Mouse (Mus musculus): ENCODE measurements around the gene Hbp1. TPM values are rescaled to one million over a fixed set of nuclear protein-coding genes. Genes with fewer than 3 reads are reported as not detected.

The Hbp1 gene
- polyA plus RNA-seq (2017; shearing (Covaris generic)), result 141 TPM

GRCm38 (mm10) chr12:31949759-31950658 lies at the start of gene Hbp1:
Gene Hbp1 (minus strand): TSS chr12:31950535.

Other genes starting within 250 kb of the Hbp1 start
- gene Gpr22, start 236.6 kb downstream of the Hbp1 start, polyA plus RNA-seq (2017; shearing (Covaris generic)), result 2.4 TPM
- 0.51 TPM for gene Prkar2b, start 110.8 kb upstream of the Hbp1 start, polyA plus RNA-seq (2017; shearing (Covaris generic))

All from activated CD4-positive, CD25-positive, alpha-beta regulatory T cell, adult 9 weeks (primary cell).